Mouse (Mus musculus): ENCODE results near the gene Rln3. TPM values are rescaled to one million over a fixed set of nuclear protein-coding genes. Genes with fewer than 3 reads are reported as not detected.

Gene Rln3
- total and polyA plus RNA-seq, 3 experiments: not detected

GRCm38 (mm10) chr8:84067047-84067573 lies 22.3 kb upstream of the Rln3 start:
- Histone ChIP-seq H3K9ac (ENCODE audit: insufficient read depth, low read depth) (peak overlapping the region; percentile 92), H3K4me2 (ENCODE audit: insufficient read depth, low read depth, poor library complexity, severe bottlenecking) (peak overlapping the region; percentile 81), H3K4me1 (ENCODE audit: control insufficient read depth in 1 of 2, insufficient read depth in 2 of 2) (peaks cover 25 to 66% of the 10 kb centered on the region in 2 experiments), H3K27ac (ENCODE audit: insufficient read depth, low read depth) (peak overlapping the region; percentile 73), H3K79me2 (replicated peaks; ENCODE audit: control insufficient read depth, extremely low read depth, insufficient read depth, poor library complexity, severe bottlenecking) (peaks cover 14% of the 10 kb centered on the region; the same call in 1 of the 2 replicates), H3K9me3 (replicated peaks; ENCODE audit: low read length) (no peaks in the 10 kb centered on the region), H3K27me3 (replicated peaks) (no peaks in the 10 kb centered on the region), H3K36me3 (replicated peaks in 1 of 2; ENCODE audit: control insufficient read depth in 1 of 2, insufficient read depth in 1 of 2, low read length in 1 of 2) (peaks cover 0 to 14% of the 10 kb centered on the region in 2 experiments), H3K4me3 (replicated peaks in 1 of 3; ENCODE audit: low read depth in 2 of 3, low read length in 2 of 3, poor library complexity in 1 of 3) (peak overlapping the region; percentile 61 to 81 (median 70))
- dilution Hi-C loops (cut with MboI; ENCODE audit: extremely low pct_ligation_motif_present, extremely low pct_unique_long_range_greater_than_20kb, low sequenced_read_pairs) (no loop called here), in situ Hi-C loops (cut with MboI; ENCODE audit: low pct_ligation_motif_present, low pct_unique_long_range_greater_than_20kb, low sequenced_read_pairs) (no loop called here)
- TF ChIP-seq NRF1 (IDR thresholded peaks at IDR 0.05; ENCODE audit: low read depth, low read length) (peak; percentile 36), POLR2A (IDR thresholded peaks at IDR 0.05; ENCODE audit: low read depth, low read length) (peak; percentile 56), JUND (conservative IDR thresholded peaks at IDR 0.05; ENCODE audit: low read depth, low read length) (no peak), POLR2AphosphoS2 (IDR thresholded peaks at IDR 0.05; ENCODE audit: low read depth, low read length) (no peak), ZC3H11A (IDR thresholded peaks at IDR 0.05; ENCODE audit: low read depth, low read length) (no peak), NELFE (IDR thresholded peaks at IDR 0.05; ENCODE audit: low read depth, low read length) (peak; percentile 49), ELF1 (IDR thresholded peaks at IDR 0.05; ENCODE audit: low read depth, low read length) (peak; percentile 78), MAZ (IDR thresholded peaks at IDR 0.05; ENCODE audit: low read depth, low read length) (peak; percentile 73; the same call in 1 of the 2 replicates), JUN (IDR thresholded peaks at IDR 0.05; ENCODE audit: insufficient read depth, low read depth, low read length) (no peak), TBP (conservative IDR thresholded peaks at IDR 0.05; ENCODE audit: low read depth, low read length) (peak; percentile 43; the same call in 1 of the 2 replicates), PAX5 (IDR thresholded peaks at IDR 0.05; ENCODE audit: low read length) (no peak), IRF4 (IDR thresholded peaks at IDR 0.05; ENCODE audit: low read depth, low read length) (0 out of 2 replicates have a peak, but pooled peaks have one; percentile 32)
- peak; percentile 85 for DNase-seq (ENCODE audit: extremely low read depth)

- in situ Hi-C loops (cut with MboI; ENCODE audit: low pct_ligation_motif_present, low pct_unique_long_range_greater_than_20kb, low sequenced_read_pairs): no loop called here
- dilution Hi-C loops (cut with MboI; ENCODE audit: extremely low pct_ligation_motif_present, extremely low pct_unique_long_range_greater_than_20kb, low sequenced_read_pairs): no loop called here
- Histone ChIP-seq H3K79me2 (replicated peaks; ENCODE audit: control insufficient read depth, extremely low read depth, insufficient read depth, poor library complexity, severe bottlenecking) (peaks cover 14% of the 10 kb centered on the region; the same call in 1 of the 2 replicates), H3K9ac (ENCODE audit: insufficient read depth, low read depth) (peak within 1 kb of the TSS; percentile 93), H3K27me3 (replicated peaks) (no peaks in the 10 kb centered on the region), H3K36me3 (replicated peaks in 1 of 2; ENCODE audit: control insufficient read depth in 1 of 2, insufficient read depth in 1 of 2, low read length in 1 of 2) (peaks cover 0 to 10% of the 10 kb centered on the region in 2 experiments), H3K27ac (ENCODE audit: insufficient read depth, low read depth) (peak within 1 kb of the TSS; percentile 73), H3K4me2 (ENCODE audit: insufficient read depth, low read depth, poor library complexity, severe bottlenecking) (peak within 1 kb of the TSS; percentile 81), H3K4me1 (ENCODE audit: control insufficient read depth in 1 of 2, insufficient read depth in 2 of 2) (peaks cover 25 to 62% of the 10 kb centered on the region in 2 experiments), H3K4me3 (replicated peaks in 1 of 3; ENCODE audit: low read depth in 2 of 3, low read length in 2 of 3, poor library complexity in 1 of 3) (peak within 1 kb of the TSS; percentile 68 to 81 (median 70)), H3K9me3 (replicated peaks; ENCODE audit: low read length) (no peaks in the 10 kb centered on the region)
- peak; percentile 99 for DNase-seq (ENCODE audit: extremely low read depth)
- TF ChIP-seq JUND (conservative IDR thresholded peaks at IDR 0.05; ENCODE audit: low read depth, low read length) (peak; percentile 47; the same call in 1 of the 2 replicates), POLR2AphosphoS2 (IDR thresholded peaks at IDR 0.05; ENCODE audit: low read depth, low read length) (peak; percentile 67; the same call in 1 of the 2 replicates), ZKSCAN1 (IDR thresholded peaks at IDR 0.05; ENCODE audit: borderline replicate concordance, low read depth, low read length) (no peak), MAX (IDR thresholded peaks at IDR 0.05; ENCODE audit: low read length) (peak; percentile 72), ZMIZ1 (IDR thresholded peaks at IDR 0.05; ENCODE audit: low read depth, low read length) (no peak; the same call in 1 of the 2 replicates), MEF2A (IDR thresholded peaks at IDR 0.05; ENCODE audit: borderline replicate concordance, low read depth, low read length) (peak; percentile 63; the same call in 1 of the 2 replicates), HCFC1 (IDR thresholded peaks at IDR 0.05; ENCODE audit: low read depth, low read length) (peak; percentile 99), CHD2 (IDR thresholded peaks at IDR 0.05; ENCODE audit: low read length) (peak; percentile 99), ETS1 (conservative IDR thresholded peaks at IDR 0.05; ENCODE audit: low read depth, low read length) (no peak; the same call in 1 of the 2 replicates), USF2 (conservative IDR thresholded peaks at IDR 0.05; ENCODE audit: low read depth, low read length) (no peak), MAZ (IDR thresholded peaks at IDR 0.05; ENCODE audit: low read depth, low read length) (no peak), UBTF (IDR thresholded peaks at IDR 0.05; ENCODE audit: low read depth, low read length) (no peak), ZNF384 (IDR thresholded peaks at IDR 0.05; ENCODE audit: low read depth, low read length) (no peak), MXI1 (IDR thresholded peaks at IDR 0.05; ENCODE audit: low read depth, low read length) (peak; percentile 98), NRF1 (IDR thresholded peaks at IDR 0.05; ENCODE audit: low read depth, low read length) (peak; percentile 51; the same call in 1 of the 2 replicates), USF1 (IDR thresholded peaks at IDR 0.05; ENCODE audit: low read depth, low read length) (no peak), E2F4 (IDR thresholded peaks at IDR 0.05; ENCODE audit: insufficient replicate concordance, low read depth, low read length) (peak; percentile 95), BHLHE40 (IDR thresholded peaks at IDR 0.05; ENCODE audit: low read depth, low read length) (no peak), IRF4 (IDR thresholded peaks at IDR 0.05; ENCODE audit: low read depth, low read length) (0 out of 2 replicates have a peak, but pooled peaks have one; percentile 27), JUN (IDR thresholded peaks at IDR 0.05; ENCODE audit: insufficient read depth, low read depth, low read length) (0 out of 2 replicates have a peak, but pooled peaks have one; percentile 14), POLR2A (IDR thresholded peaks at IDR 0.05; ENCODE audit: low read depth, low read length) (peak; percentile 70), NELFE (IDR thresholded peaks at IDR 0.05; ENCODE audit: low read depth, low read length) (peak; percentile 69), MYC (IDR thresholded peaks at IDR 0.05; ENCODE audit: low read depth, low read length) (no peak; the same call in 1 of the 2 replicates), RCOR1 (conservative IDR thresholded peaks at IDR 0.05; ENCODE audit: low read depth, low read length) (no peak)
Observed at GRCm38 (mm10) chr8:84066291-84066930, 21.6 kb upstream of the Rln3 start, which contains the start of gene Rfx1. Rfx1 (plus strand) TSS chr8:84066834.
